Mouse (Mus musculus) cerebellum, postnatal 10 days (tissue): Measurements from ENCODE around the gene Upk1a.
A peak's percentile ranks its signal among the peaks of the same experiment; 100 is the strongest.

Source experiments
- DNase-seq, 2 experiments: peaks; one replicate each; pipeline ENCODE4 v3.0.0; 2021; ENCODE audit warnings: mixed read lengths in 2 of 2

The Upk1a gene

GRCm38 (mm10) chr7:30567555-30567954, 45.1 kb downstream of the Upk1a start:
- DNase-seq = no peak

- DNase-seq = peak in 1 of 2 experiments; percentile 8
Observed at GRCm38 (mm10) chr7:30566033-30566432, 46.6 kb downstream of the Upk1a start.

- no peak for DNase-seq
Observed at GRCm38 (mm10) chr7:30564970-30565571, 47.6 kb downstream of the Upk1a start, which contains the start of gene Igflr1. Gene Igflr1, plus strand, starts transcription at chr7:30565427.

GRCm38 (mm10) chr7:30563906-30564280, 48.8 kb downstream of the Upk1a start:
- DNase-seq = no peak

- peak; percentile 97 to 98 for DNase-seq
Observed at GRCm38 (mm10) chr7:30563117-30563905, 49.3 kb downstream of the Upk1a start, which contains the start of the genes U2af1l4, Gm49396 and Psenen. Gene U2af1l4, plus strand, starts transcription at chr7:30563301. Gene Gm49396, plus strand, starts transcription at chr7:30563344. Gene Psenen, minus strand, starts transcription at chr7:30563627.

- DNase-seq = peak in 1 of 2 experiments; percentile 45
Observed at GRCm38 (mm10) chr7:30562526-30563116, 50.0 kb downstream of the Upk1a start.

GRCm38 (mm10) chr7:30560296-30560695, 52.4 kb downstream of the Upk1a start:
- DNase-seq = no peak

- peak; percentile 99 for DNase-seq
Observed at GRCm38 (mm10) chr7:30559443-30559954, 53.1 kb downstream of the Upk1a start, which contains the start of gene Lin37. Gene Lin37, minus strand, starts transcription at chr7:30559838.

GRCm38 (mm10) chr7:30558656-30559442, 53.8 kb downstream of the Upk1a start:
- DNase-seq = peak in 1 of 2 experiments; percentile 30

GRCm38 (mm10) chr7:30557901-30558514, 54.6 kb downstream of the Upk1a start:
- peak in 1 of 2 experiments; percentile 15 for DNase-seq

GRCm38 (mm10) chr7:30556894-30557536, 55.6 kb downstream of the Upk1a start:
- DNase-seq = peak in 1 of 2 experiments; percentile 52

GRCm38 (mm10) chr7:30553810-30554584, 58.6 kb downstream of the Upk1a start:
- DNase-seq = no peak
